Mouse (Mus musculus) lung, postnatal 0 days (tissue): ENCODE results near the gene Zhx3. TPM values are rescaled to one million over a fixed set of nuclear protein-coding genes. Genes with fewer than 3 reads are reported as not detected.

Source experiments
- ATAC-seq: fragments of 200-750 bp; cut with Nextera tagmentation; 2 replicates; pipeline ENCODE4 v1.8.0; 2017; ENCODE audit warnings: moderate library complexity
- DNase-seq: peaks from one replicate; pipeline ENCODE4 v3.0.0-alpha.2; 2016; ENCODE audit warnings: low spot score
- H3K27ac ChIP-seq: fragments of 300-500 bp; sonication (generic); 2 replicates; pipeline ENCODE4 v1.5.1; 2014; ENCODE audit warnings: antibody characterized with exemption, mild to moderate bottlenecking, low read length, mixed read lengths
- H3K27me3 ChIP-seq: fragments of 300-500 bp; sonication (generic); replicated peaks from 2 replicates; pipeline ENCODE4 v1.6.1; 2014; ENCODE audit warnings: low read length, mixed read lengths; ENCODE audit not compliant: insufficient read depth
- H3K36me3 ChIP-seq: fragments of 300-500 bp; sonication (generic); 2 replicates; pipeline ENCODE4 v1.6.1; 2014; ENCODE audit warnings: low read length, mixed read lengths; ENCODE audit not compliant: insufficient read depth
- H3K4me1 ChIP-seq: fragments of 300-500 bp; sonication (generic); 2 replicates; pipeline ENCODE4 v1.6.1; 2014; ENCODE audit warnings: antibody characterized with exemption, low read depth, low read length, mixed read lengths; ENCODE audit not compliant: insufficient read depth
- H3K4me2 ChIP-seq: fragments of 300-500 bp; sonication (generic); replicated peaks from 2 replicates; pipeline ENCODE4 v1.6.1; 2014; ENCODE audit warnings: low read depth, mild to moderate bottlenecking, low read length, moderate library complexity, mixed read lengths
- H3K4me3 ChIP-seq: fragments of 300-500 bp; sonication (generic); 2 replicates; pipeline ENCODE4 v1.5.1; 2014; ENCODE audit warnings: low read depth, low read length
- H3K9ac ChIP-seq: fragments of 300-500 bp; sonication (generic); replicated peaks from 2 replicates; pipeline ENCODE4 v1.6.1; 2014; ENCODE audit warnings: low read depth, mild to moderate bottlenecking
- H3K9me3 ChIP-seq: fragments of 300-500 bp; sonication (generic); 2 replicates; pipeline ENCODE4 v1.6.1; 2016; ENCODE audit warnings: low read length, mixed read lengths
- CTCF ChIP-seq: IDR thresholded peaks from 2 replicates; pipeline ENCODE4 v1.5.1; 2016; ENCODE audit warnings: antibody characterized with exemption, mild to moderate bottlenecking
- EP300 ChIP-seq: IDR thresholded peaks from 2 replicates; pipeline ENCODE4 v1.6.1; 2016; ENCODE audit warnings: antibody characterized with exemption, mild to moderate bottlenecking, control low read depth
- WGBS: fragments of 180-500 bp; shearing (Covaris S2); extraction: QIAGEN DNeasy Blood & Tissue Kit; methylation state at CpG from one replicate; pipeline ENCODE4 v1.1.7; 2014; 5-methylcytosine and 5-hydroxymethylcytosine counted together
- polyA plus RNA-seq: library from polyadenylated mRNA; unstranded; fragments of >200 nt; fragmentation: Nextera tagmentation; extraction: Ambion mirVana; gene quantifications from 2 replicates; pipeline ENCODE4 v1.2.1, GENCODE M21; 2015

Gene Zhx3
- polyA plus RNA-seq, 1 experiment from 2014 or later: 10.9 TPM

GRCm38 (mm10) chr2:160741580-160741979, 131.2 kb downstream of the Zhx3 start:
- H3K4me1 ChIP-seq: peaks cover 60% of the 10 kb centered on the region
- no peaks in the 10 kb centered on the region for H3K27me3 ChIP-seq
- TF ChIP-seq CTCF: no peak
- TF ChIP-seq EP300: peak; percentile 87
- H3K9ac ChIP-seq: no peak overlapping the region
- DNase-seq: peak; percentile 51
- 32% methylated on average over 3 of the region's 3 CpGs for WGBS
- H3K36me3 ChIP-seq: peaks cover 1% of the 10 kb centered on the region; the same call in 1 of the 2 replicates
- H3K9me3 ChIP-seq: no peaks in the 10 kb centered on the region
- H3K4me2 ChIP-seq: no peak overlapping the region
- ATAC-seq: peak; percentile 50
- H3K27ac ChIP-seq: peak overlapping the region; percentile 69
- H3K4me3 ChIP-seq: no peak overlapping the region

- Histone ChIP-seq H3K4me2 (no peak overlapping the region), H3K9me3 (no peaks in the 10 kb centered on the region), H3K4me3 (no peak overlapping the region), H3K27me3 (no peaks in the 10 kb centered on the region), H3K9ac (no peak overlapping the region), H3K36me3 (no peaks in the 10 kb centered on the region), H3K4me1 (peaks cover 58% of the 10 kb centered on the region), H3K27ac (peak overlapping the region; percentile 69)
- no peak for TF ChIP-seq CTCF
- no peak for TF ChIP-seq EP300
- 53% methylated on average over 11 of the region's 11 CpGs for WGBS
- DNase-seq: no peak
- no peak for ATAC-seq
Measured at GRCm38 (mm10) chr2:160740521-160741156, 132.2 kb downstream of the Zhx3 start.

GRCm38 (mm10) chr2:160739647-160740356, 133.0 kb downstream of the Zhx3 start:
- DNase-seq: peak; percentile 32
- 42% methylated on average over 2 of the region's 2 CpGs for WGBS

GRCm38 (mm10) chr2:160738354-160738753, 134.4 kb downstream of the Zhx3 start:
- no peak overlapping the region for H3K9ac ChIP-seq
- ATAC-seq: peak; percentile 74

More at GRCm38 (mm10) chr2:160739647-160740356, 133.0 kb downstream of the Zhx3 start:
- Histone ChIP-seq H3K27ac (peak overlapping the region; percentile 69), H3K4me2 (no peak overlapping the region), H3K27me3 (no peaks in the 10 kb centered on the region), H3K4me1 (peaks cover 56% of the 10 kb centered on the region), H3K9ac (no peak overlapping the region), H3K9me3 (no peaks in the 10 kb centered on the region), H3K4me3 (no peak overlapping the region), H3K36me3 (no peaks in the 10 kb centered on the region)
- no peak for ATAC-seq
- TF ChIP-seq EP300 (0 out of 2 replicates have a peak, but pooled peaks have one; percentile 17), CTCF (0 out of 2 replicates have a peak, but pooled peaks have one; percentile 21)

GRCm38 (mm10) chr2:160736466-160736865, 136.3 kb downstream of the Zhx3 start:
- no peak overlapping the region for H3K9ac ChIP-seq
- H3K27ac ChIP-seq: peak overlapping the region; percentile 47; the same call in 1 of the 2 replicates
- DNase-seq: no peak
- TF ChIP-seq EP300: no peak
- no peak for TF ChIP-seq CTCF
- peaks cover 60% of the 10 kb centered on the region for H3K4me1 ChIP-seq
- ATAC-seq: no peak
- no peak overlapping the region for H3K4me3 ChIP-seq
- no peaks in the 10 kb centered on the region for H3K36me3 ChIP-seq
- no peaks in the 10 kb centered on the region for H3K9me3 ChIP-seq
- H3K4me2 ChIP-seq: no peak overlapping the region
- WGBS: 66% methylated on average over 3 of the region's 3 CpGs
- H3K27me3 ChIP-seq: no peaks in the 10 kb centered on the region

More at GRCm38 (mm10) chr2:160738354-160738753, 134.4 kb downstream of the Zhx3 start:
- H3K4me1 ChIP-seq: peaks cover 65% of the 10 kb centered on the region
- no peaks in the 10 kb centered on the region for H3K9me3 ChIP-seq
- no peak overlapping the region for H3K4me2 ChIP-seq
- no peak for TF ChIP-seq CTCF
- peak; percentile 80; the same call in 1 of the 2 replicates for TF ChIP-seq EP300
- H3K4me3 ChIP-seq: no peak overlapping the region
- peak overlapping the region; percentile 69 for H3K27ac ChIP-seq
- peak; percentile 76 for DNase-seq
- H3K27me3 ChIP-seq: no peaks in the 10 kb centered on the region
- H3K36me3 ChIP-seq: no peaks in the 10 kb centered on the region
- WGBS: 30% methylated on average over 5 of the region's 5 CpGs

GRCm38 (mm10) chr2:160735706-160736310, 137.0 kb downstream of the Zhx3 start:
- WGBS: 54% methylated on average over 5 of the region's 5 CpGs
- TF ChIP-seq CTCF (no peak), EP300 (no peak)
- H3K4me1 ChIP-seq: peaks cover 53% of the 10 kb centered on the region

More at GRCm38 (mm10) chr2:160735706-160736310, 137.0 kb downstream of the Zhx3 start:
- Histone ChIP-seq H3K27ac (peak overlapping the region; percentile 47), H3K4me3 (no peak overlapping the region), H3K9ac (no peak overlapping the region), H3K27me3 (no peaks in the 10 kb centered on the region), H3K4me2 (no peak overlapping the region), H3K36me3 (no peaks in the 10 kb centered on the region), H3K9me3 (no peaks in the 10 kb centered on the region)
- DNase-seq: no peak
- ATAC-seq: no peak
